Mouse (Mus musculus): ENCODE measurements around the gene Fndc3b. TPM values are rescaled to one million over a fixed set of nuclear protein-coding genes. Genes with fewer than 3 reads are reported as not detected.

Fndc3b gene
- total RNA-seq (2021): 10 to 100 TPM; 30.8 to 35.4 TPM
- long read RNA-seq, experiment 1, partial matches to known transcripts: 1 of 4 reads
- long read RNA-seq, experiment 1, other reads (novel, unspliced or antisense): 3 of 4 reads
- long read RNA-seq, experiment 2, full-length matches to known transcripts: 3 of 9 reads
- long read RNA-seq, experiment 2, partial matches to known transcripts: 2 of 9 reads
- long read RNA-seq, experiment 2, other reads (novel, unspliced or antisense): 4 of 9 reads

DNA sequence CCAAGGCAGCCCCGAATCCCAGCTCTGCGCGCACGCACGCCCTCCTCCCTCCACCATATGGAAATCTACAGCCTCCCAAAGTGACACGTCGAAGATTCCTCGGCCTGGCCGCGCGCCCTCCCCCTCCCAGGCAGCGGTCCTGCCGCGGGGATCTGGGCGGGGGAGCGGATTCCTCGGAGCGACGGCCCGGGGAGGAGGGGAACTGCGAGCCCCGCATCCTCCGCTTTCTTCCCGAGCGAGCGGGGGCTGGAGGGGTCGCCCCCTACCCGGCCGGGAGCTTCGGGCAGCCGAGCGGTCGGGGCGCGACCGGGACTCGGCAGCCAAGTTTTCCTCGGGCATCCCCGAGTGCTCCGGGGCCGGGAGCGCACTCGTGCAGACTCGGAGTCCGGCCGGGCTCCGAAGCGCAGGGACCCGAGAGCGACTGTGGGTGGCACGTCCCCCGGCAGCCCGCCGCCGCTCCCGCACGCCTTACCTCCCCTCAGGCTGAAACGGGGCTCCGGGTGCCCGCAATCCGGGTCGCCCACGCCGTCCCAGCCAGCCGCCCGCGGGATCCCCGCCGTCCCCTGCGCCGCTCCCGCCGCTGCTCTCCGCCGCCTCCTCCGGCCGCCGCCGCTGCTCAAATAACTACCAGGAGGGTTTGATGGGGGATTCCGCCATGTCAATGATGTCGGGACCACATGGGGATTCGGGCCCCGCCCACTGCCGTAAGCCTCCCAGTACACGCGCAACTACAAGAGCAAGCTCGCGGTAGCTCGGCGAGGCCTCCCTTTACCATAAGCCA is at the start of gene Fndc3b:
Gene Fndc3b (minus strand): TSS at position 660 of the 781 bp plus-strand sequence.
- peak; percentile 94 for DNase-seq
- intact Hi-C loops (cut with DNase I; ENCODE audit: low total_unique reads): no loop called here

DNA sequence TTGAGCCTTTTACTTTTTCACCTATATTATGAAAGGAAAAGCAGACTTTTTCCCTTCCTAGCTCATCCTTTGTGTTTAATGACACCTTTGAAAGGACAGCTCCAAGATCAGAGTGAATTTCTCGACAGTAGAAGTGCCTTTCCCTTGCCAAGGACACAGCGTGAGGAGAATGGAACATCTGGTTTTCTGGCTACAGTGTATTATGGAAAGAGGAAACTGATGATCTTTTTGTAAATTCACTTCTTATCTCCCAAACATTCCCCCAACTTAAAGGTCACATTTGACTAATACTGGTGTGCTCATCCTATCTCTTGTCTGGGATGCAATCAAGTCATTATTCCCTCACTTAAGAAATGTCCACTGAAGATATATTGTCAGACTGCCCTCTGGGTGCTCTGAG is 49.2 kb upstream of the Fndc3b start:
- intact Hi-C loops (cut with DNase I; ENCODE audit: low total_unique reads): no loop called here
- DNase-seq: no peak

DNA sequence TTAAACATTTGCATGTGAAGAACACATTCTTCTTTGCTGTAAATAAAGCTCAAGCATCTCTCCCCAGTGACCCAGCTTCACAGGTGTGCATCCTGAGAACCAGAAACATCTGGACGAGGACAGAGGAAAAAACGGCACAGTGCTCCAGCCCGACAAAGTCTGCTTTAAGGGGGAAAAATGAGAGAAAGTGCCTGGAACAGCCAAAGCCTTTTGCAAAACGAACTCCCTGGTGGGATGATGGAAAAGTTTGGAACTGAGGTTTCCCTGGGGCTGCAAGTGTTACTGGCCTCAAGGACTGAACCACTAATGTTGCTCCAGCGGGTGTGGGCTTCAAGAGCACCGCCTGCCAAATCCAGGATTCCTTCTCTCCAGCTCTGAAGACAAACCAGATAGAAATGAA is 47.9 kb upstream of the Fndc3b start:
- peak; percentile 55 for DNase-seq
- intact Hi-C loops (cut with DNase I; ENCODE audit: low total_unique reads): no loop called here

DNA sequence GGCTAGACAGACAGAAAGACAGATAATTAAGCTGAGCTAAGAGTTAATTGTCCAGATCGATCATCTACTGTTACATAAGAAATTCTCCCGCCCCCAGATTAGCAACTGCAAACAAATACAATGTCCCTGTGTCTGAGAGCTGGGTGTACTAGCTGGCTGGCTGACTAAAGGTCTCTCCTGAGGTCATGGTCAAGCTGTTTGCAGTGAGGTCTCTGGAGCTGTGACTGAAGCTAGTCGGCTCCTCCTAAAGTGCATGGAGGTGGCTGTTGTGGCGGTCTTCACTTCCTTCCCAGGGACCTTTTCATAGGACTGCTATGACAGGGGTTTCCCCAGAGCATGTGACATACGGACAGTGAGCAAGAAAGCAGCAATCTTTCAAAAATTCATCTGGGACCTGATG is 40.5 kb upstream of the Fndc3b start:
- intact Hi-C loops (cut with DNase I; ENCODE audit: low total_unique reads): no loop called here
- no peak for DNase-seq

DNA sequence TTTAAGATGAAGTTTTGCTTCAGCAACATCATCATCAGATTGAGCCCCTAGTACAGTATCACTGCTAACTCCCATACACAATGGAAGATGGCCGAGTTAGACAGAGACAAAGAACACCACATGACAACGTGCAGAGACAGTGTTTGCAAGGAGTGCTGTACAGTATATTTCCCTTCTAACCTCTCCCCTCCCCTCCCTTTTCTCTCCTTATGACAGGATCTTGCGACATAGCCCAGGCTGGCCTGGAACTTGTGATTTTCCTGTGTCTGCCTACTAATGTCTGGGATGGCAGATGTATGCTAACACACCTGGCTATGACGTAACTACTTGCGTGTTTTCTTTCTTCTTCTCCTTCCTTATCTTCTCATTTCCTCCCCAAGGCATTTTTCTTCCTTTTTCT is 40.0 kb upstream of the Fndc3b start:
- intact Hi-C loops (cut with DNase I; ENCODE audit: low total_unique reads): no loop called here
- no peak for DNase-seq

DNA sequence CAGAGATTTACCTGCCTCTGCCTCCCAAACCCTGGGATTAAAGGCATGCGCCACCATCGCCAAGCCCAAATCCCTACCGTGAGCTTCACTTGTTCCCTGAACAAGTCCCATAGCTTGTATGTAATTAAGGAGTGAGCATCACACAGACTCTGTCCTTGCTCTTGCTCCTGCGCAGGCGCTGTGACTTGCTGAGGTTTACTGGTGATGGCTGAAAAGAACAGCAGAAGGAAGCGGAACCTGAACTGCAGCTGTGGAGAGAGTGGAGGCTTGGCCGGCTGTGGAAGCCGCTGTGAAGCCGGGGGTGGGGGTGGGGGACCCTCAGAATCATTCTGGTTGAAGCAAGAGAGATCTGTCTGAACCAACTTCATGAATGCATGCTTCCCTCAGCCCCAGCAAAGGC is 34.5 kb upstream of the Fndc3b start:
- intact Hi-C loops (cut with DNase I; ENCODE audit: low total_unique reads): no loop called here
- DNase-seq: no peak

DNA sequence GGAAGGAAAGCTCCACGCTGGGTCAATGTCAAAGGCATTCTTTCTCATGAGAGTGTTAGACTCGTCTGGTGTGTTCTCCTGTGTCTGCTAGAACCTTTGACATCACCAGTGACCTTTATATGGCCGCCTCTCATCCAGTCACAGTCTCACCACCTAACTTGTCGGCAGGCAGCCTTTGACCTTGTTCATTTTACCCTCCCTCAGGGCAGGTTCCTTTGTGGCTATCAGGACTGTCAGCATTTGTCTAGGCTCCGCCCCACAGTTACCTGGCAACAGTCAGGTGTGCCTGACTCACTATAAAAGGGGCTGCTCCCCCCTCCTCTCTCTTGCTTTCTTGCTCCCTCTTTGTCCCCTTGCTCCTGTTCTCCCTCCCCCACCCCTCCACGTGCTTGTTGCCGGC is 33.6 kb upstream of the Fndc3b start:
- no peak for DNase-seq
- intact Hi-C loops (cut with DNase I; ENCODE audit: low total_unique reads): no loop called here

DNA sequence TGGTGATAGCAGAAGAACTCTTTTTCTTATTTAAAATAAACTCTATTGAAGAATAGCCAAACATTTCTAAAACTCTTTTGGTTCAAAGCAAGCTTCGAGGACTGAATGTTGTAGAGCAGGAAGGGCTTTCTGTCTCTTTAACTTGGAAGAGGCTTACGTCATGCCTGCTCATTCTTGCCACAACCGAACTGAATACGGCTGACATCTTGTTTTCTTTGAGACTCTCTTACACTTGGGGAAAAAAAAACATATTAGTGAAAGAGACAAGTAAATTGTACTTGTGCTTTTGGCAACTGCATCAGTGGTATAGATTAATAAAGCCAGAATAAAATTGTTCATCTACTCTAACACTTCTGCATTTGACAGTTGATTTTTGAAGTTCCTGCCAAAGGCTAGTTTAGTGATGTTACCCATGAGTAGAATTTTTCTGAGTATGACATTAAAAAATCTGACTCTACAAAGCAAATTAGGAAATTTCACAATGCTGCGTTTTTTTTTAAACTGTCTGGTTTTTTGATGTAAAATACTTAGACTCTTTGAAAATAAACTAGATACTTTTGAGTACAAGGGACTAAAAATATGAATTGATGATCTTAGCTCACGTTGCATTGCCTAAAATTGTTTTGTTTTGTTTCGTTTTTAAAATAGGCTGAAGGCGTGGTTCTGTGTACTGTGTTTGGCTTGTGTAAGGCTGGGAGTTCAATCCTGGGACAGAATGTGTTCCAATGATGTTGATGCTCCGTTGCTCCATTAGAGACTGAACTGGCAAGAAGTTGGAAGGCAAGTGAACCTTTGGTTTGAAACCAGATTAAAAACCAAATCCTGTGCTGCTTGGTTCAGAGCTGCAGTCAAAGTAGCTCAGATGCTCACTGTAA is 32.4 kb upstream of the Fndc3b start:
- DNase-seq: no peak
- intact Hi-C loops (cut with DNase I; ENCODE audit: low total_unique reads): no loop called here

DNA sequence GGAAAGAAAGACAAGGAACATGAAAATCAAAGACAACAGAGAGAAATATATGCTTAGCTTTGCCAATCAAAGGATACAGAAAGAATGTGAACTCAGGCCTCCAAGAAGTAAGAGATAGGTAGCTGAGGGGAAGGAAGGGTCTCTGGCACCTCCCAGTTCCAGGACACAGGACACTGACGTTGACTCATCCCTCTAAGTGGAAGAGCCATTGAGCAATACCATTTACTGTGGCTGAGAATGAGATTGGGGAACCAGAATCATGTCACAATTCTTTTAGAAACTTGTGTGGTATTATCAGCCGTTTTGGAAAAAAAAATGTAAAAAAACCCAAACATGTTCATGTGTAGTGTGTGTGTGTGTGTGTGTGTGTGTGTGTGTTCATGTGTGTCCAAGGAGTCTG is 31.0 kb upstream of the Fndc3b start:
- intact Hi-C loops (cut with DNase I; ENCODE audit: low total_unique reads): no loop called here
- DNase-seq: no peak

DNA sequence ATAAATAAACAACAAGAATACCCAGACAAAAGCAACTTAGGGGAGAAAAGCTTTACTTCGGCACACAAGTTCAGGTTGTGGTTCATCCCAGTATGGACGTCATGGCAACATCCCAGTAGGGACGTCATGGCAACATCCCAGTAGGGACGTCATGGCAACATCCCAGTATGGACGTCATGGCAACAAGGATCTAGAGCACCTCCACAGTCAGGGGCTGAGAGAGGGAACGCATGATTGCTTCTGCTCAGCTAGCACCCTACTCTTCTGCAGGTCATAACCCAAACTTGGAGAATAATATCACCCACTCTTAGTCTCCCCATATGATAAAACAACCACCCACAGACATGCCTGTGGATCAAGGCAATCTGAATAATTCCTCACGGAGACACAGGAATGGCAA is 29.0 kb upstream of the Fndc3b start:
- no peak for DNase-seq
- intact Hi-C loops (cut with DNase I; ENCODE audit: low total_unique reads): no loop called here

DNA sequence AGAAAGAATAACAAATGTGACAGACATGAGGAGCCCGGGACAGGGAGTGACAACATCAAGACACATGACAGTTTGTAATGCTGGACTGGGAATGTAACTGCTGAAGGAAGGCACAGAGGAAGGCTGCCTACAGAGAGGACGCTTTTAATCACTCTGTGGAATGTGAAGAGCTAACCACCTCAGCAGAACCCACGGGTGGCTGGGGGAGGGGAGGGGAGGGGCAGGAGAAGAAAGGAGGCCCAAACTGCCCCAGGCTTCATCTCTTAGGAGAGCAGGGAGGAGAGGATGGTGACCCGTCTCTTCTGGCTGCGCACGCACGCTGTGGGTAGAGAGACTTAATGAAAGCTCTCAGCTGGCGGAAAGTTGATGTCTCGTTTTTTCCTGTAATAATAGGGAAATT is 25.1 kb upstream of the Fndc3b start:
- intact Hi-C loops (cut with DNase I; ENCODE audit: low total_unique reads): no loop called here
- no peak for DNase-seq

DNA sequence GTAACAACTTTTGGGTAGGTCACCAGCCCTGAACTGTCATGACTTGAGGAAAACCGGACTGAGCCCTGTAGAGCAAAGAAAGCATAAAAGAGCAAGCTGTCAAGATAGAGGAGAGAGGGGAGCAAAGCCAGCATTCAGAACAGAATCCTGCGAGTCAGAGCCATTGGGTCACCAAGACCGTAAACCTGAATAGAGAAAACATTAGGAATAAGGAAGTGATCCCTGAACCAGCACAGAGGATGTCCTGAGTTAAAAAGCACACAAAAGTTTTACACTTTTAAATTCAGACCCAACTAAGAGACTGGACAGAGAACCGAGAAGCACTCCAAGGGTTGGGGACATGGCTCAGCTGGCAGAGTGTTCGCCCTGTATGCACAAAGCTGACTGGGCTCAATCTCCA is 24.0 kb upstream of the Fndc3b start:
- intact Hi-C loops (cut with DNase I; ENCODE audit: low total_unique reads): no loop called here
- no peak for DNase-seq

DNA sequence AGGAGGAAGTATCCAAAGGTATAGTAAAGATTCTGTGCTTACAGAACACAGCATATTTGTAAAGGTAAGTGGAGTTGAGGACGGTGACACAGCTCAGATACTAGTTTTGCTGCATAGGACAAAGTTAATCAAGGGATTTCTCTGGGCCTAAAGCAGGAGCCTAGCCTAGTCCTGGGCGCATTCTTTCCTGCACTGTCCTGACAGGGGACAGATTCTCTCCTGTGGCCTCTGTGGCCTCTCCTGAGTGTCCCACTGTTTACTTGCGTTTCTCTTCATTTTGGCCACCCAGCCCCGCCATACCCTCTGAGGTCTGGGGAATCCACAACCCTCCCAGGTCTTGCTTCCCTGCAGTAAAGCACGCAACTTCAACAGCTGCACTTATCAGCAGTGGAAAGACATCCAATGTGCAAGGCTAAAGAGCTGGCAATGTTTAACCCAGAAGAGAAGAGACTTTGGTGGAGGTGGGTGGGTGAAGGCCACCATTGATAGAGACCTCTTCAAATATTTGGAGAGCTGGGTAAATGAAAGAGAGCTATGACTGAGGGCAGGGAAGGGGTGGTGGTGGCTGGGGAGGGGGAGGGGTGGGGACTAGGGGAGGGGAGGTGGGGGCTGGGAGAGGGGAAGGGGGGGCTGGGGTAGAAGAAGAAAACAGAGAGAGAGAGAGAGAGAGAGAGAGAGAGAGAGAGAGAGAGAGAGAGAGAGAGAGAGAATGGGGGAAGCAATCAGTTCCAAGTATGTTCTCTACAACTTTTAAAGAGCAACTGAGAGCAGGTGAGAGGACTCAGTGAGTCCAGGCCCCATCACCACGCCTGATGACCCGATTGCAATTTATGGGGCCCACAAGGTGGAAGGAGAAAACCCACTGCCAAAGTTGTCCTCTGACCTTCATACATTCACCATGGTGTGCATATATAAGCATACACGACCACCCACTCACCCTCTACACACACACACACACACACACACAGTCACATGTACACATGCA is 18.0 kb upstream of the Fndc3b start:
- no peak for DNase-seq
- intact Hi-C loops (cut with DNase I; ENCODE audit: low total_unique reads): no loop called here

DNA sequence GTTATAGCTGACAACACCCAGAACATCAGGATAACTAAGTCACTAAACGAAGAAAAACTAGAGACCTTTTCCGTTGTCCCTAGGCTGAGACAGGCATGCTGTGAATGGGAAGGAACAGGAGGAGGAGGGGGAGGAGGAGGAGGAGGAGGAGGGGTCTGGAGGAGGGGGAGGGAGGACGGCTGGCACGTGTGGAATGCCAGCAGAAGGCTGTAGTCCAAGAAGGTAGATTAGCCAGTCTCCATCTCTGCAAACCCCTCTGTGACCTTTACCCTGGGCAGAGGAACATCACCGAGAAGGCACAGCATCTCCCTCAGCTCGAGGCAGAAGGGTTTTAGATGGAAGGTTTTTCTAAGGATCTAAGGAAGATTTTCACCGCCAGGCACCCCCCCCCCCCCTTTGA is 17.1 kb upstream of the Fndc3b start:
- no peak for DNase-seq
- intact Hi-C loops (cut with DNase I; ENCODE audit: low total_unique reads): no loop called here

DNA sequence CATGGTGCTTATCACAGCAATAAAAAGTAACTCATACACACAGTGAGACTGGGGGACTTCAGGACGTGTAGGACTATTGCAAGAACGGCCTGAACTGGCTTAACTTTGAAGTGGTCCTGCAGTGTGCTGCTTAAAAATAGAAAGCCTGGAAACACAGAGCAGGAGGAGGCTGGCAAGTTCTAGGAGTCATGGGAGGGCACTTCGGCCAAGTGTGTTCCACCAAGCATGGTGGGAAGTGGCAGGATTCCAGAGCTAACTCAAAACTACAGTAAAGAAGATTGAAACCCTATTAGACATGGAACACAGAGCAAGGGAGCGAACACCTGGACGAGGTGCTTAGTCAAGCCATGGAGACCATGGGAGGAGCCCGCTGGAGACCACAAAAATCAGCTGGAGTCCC is 14.6 kb upstream of the Fndc3b start:
- DNase-seq: no peak
- intact Hi-C loops (cut with DNase I; ENCODE audit: low total_unique reads): no loop called here

DNA sequence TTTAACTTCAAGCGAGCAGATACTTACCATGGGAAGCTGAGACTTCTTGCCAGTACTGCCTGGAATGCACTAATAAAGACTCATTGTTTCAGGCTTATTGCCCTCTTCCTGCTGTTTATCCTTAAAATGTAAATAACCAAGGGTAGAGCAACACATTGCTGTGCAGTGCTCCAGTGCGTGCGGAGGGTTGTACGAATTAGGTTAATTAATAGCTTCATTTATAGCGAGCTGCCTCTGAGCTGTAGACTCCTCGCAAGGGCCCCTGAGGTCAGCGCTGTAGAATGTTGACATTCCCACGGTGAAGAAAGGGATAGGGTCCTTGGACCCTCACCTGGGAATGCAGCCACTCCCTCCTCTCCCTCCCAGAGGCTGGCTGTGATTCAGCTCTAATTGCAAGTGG is 13.1 kb upstream of the Fndc3b start:
- intact Hi-C loops (cut with DNase I; ENCODE audit: low total_unique reads): no loop called here
- DNase-seq: no peak

DNA sequence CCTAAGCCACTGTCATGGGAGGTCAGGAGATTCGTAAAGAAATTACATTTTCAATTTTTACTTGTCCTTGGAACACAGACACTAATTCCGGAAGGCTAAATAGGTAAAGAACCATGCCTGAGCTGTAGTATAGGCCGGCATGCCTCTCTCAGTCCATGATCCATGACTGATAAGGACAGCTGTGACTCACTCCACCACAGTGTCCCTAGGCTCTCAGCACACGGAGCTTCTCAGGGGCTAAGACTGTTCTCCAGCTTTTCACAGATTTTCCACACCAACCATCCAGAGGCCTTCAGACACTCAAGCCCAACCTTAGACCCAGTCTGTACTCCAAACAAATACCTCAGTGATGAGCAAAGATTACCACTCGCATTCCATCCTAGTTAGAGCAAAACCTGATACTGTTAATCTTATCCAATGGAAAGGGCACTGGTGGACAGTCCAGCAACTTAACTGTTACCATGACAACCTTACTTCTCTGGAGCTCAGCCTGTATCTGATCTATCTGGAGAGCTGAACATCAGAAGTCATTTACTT is 7.8 kb upstream of the Fndc3b start:
- DNase-seq: no peak
- intact Hi-C loops (cut with DNase I; ENCODE audit: low total_unique reads): no loop called here

DNA sequence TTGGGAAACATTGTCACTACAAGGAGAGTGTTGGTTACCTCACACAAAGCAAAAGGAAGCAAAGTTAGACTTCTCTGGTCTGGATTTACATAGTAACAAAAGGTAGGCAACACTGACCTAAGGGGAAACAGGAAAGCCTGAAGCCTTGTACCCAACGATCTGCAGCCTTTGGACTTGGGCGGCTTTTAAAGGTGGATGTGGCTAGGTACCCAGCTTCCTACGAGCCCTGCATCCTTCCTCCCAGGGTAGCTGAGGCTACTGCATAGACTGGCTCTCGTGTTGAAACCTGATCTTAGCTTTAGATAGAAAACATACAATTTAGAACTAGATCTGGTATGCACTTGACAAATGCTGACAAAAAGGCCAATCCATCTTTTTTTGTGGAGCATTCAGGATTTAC is 2.9 kb upstream of the Fndc3b start:
- no peak for DNase-seq
- intact Hi-C loops (cut with DNase I; ENCODE audit: low total_unique reads): no loop called here

DNA sequence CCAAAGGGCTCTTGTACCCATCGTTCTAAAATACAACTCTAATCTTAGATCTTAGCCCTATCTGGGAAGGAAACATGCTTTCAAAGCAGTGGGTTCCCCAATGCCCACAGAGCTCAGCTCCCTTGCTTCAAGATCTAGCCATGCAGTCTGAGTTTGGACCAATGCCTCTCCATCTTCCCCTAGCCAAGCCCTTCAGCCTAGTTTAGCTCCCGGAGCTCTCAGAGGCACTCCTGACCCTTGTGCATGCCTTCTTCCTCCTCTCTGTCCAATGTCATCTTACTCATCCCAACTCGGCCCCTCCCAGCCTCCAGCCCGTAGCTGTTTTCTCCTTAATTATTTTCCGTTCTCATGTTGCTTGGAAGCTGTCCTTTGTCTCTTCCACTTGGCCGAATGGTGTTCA is 1.3 kb upstream of the Fndc3b start:
- intact Hi-C loops (cut with DNase I; ENCODE audit: low total_unique reads): no loop called here
- DNase-seq: no peak

All from gastrocnemius, postnatal 14 days (tissue).